Mouse (Mus musculus): ENCODE measurements around the gene Mllt3. TPM values are rescaled to one million over a fixed set of nuclear protein-coding genes. Genes with fewer than 3 reads are reported as not detected.
A peak's percentile ranks its signal among the peaks of the same experiment; 100 is the strongest.

Gene Mllt3
- polyA plus RNA-seq (2021): 37.9 TPM

- in situ Hi-C loops (cut with MboI; ENCODE audit: low pct_unique_long_range_greater_than_20kb): no loop called here
- CTCF ChIA-PET: no interaction called here
- no peak for TF ChIP-seq CTCF (IDR thresholded peaks at IDR 0.05)
- H3K27me3 ChIP-seq: no peaks in the 10 kb centered on the region
- peak; percentile 93 for ATAC-seq
- peak; percentile 65 for DNase-seq (ENCODE audit: low read depth, low spot score)
- POLR2A ChIA-PET: interaction anchor here (0.5 to 1.4 kb wide), 3 partner anchors 13 to 245 kb away, joined by 3 to 6 read pairs (median 3); no protein-coding TSS in a partner anchor
These were observed at the start of gene Mllt3 for GRCm38 (mm10) chr4:88033216-88033653. TSS of gene Mllt3 (minus strand) at chr4:88033364.

- ATAC-seq (no peak), DNase-seq (ENCODE audit: low read depth, low spot score) (no peak)
- no peaks in the 10 kb centered on the region for H3K27me3 ChIP-seq
- ChIA-PET CTCF (interaction anchor here (1.7 kb wide), 1 partner anchor 12 kb away, joined by 4 read pairs; the partner anchor contains the start of gene Focad), POLR2A (interaction anchor here (0.7 kb wide), 1 partner anchor 221 kb away, joined by 3 read pairs; no protein-coding TSS in a partner anchor)
- no peak for TF ChIP-seq CTCF (IDR thresholded peaks at IDR 0.05)
- in situ Hi-C loops (cut with MboI; ENCODE audit: low pct_unique_long_range_greater_than_20kb): no loop called here
These were observed 49.2 kb upstream of the Mllt3 start for GRCm38 (mm10) chr4:88082381-88082780.

GRCm38 (mm10) chr4:88081885-88082284 is 48.7 kb upstream of the Mllt3 start:
- TF ChIP-seq CTCF (IDR thresholded peaks at IDR 0.05): no peak
- H3K27me3 ChIP-seq: no peaks in the 10 kb centered on the region
- no peak for DNase-seq (ENCODE audit: low read depth, low spot score)
- POLR2A ChIA-PET: no interaction called here
- in situ Hi-C loops (cut with MboI; ENCODE audit: low pct_unique_long_range_greater_than_20kb): no loop called here
- CTCF ChIA-PET: no interaction called here
- ATAC-seq: no peak

GRCm38 (mm10) chr4:88081417-88081816 is 48.3 kb upstream of the Mllt3 start:
- ATAC-seq: no peak
- CTCF ChIA-PET: no interaction called here
- in situ Hi-C loops (cut with MboI; ENCODE audit: low pct_unique_long_range_greater_than_20kb): no loop called here
- DNase-seq (ENCODE audit: low read depth, low spot score): no peak
- H3K27me3 ChIP-seq: no peaks in the 10 kb centered on the region
- TF ChIP-seq CTCF (IDR thresholded peaks at IDR 0.05): no peak
- POLR2A ChIA-PET: no interaction called here

GRCm38 (mm10) chr4:88078983-88079382 is 45.8 kb upstream of the Mllt3 start:
- in situ Hi-C loops (cut with MboI; ENCODE audit: low pct_unique_long_range_greater_than_20kb): no loop called here
- no peak for DNase-seq (ENCODE audit: low read depth, low spot score)
- H3K27me3 ChIP-seq: no peaks in the 10 kb centered on the region
- POLR2A ChIA-PET: no interaction called here
- CTCF ChIA-PET: interaction anchor here (0.8 kb wide), 1 partner anchor 10 kb away, joined by 3 read pairs; no protein-coding TSS in a partner anchor
- no peak for TF ChIP-seq CTCF (IDR thresholded peaks at IDR 0.05)
- no peak for ATAC-seq

- in situ Hi-C loops (cut with MboI; ENCODE audit: low pct_unique_long_range_greater_than_20kb): no loop called here
- no peak for DNase-seq (ENCODE audit: low read depth, low spot score)
- ATAC-seq: no peak
- H3K27me3 ChIP-seq: no peaks in the 10 kb centered on the region
- ChIA-PET CTCF (no interaction called here), POLR2A (no interaction called here)
- TF ChIP-seq CTCF (IDR thresholded peaks at IDR 0.05): no peak
These were observed 42.2 kb upstream of the Mllt3 start for GRCm38 (mm10) chr4:88075388-88075787.

- ATAC-seq (no peak), DNase-seq (ENCODE audit: low read depth, low spot score) (no peak)
- POLR2A ChIA-PET: no interaction called here
- in situ Hi-C loops (cut with MboI; ENCODE audit: low pct_unique_long_range_greater_than_20kb): loop anchor here (10.0 kb wide), 1 partner anchor 499 kb away; no protein-coding TSS in a partner anchor
- CTCF ChIA-PET: no interaction called here
- H3K27me3 ChIP-seq: no peaks in the 10 kb centered on the region
- no peak for TF ChIP-seq CTCF (IDR thresholded peaks at IDR 0.05)
These were observed 13.1 kb upstream of the Mllt3 start for GRCm38 (mm10) chr4:88046280-88046679.

- DNase-seq (ENCODE audit: low read depth, low spot score) (no peak), ATAC-seq (no peak)
- in situ Hi-C loops (cut with MboI; ENCODE audit: low pct_unique_long_range_greater_than_20kb): loop anchor here (10.0 kb wide), 1 partner anchor 500 kb away; no protein-coding TSS in a partner anchor
- no peaks in the 10 kb centered on the region for H3K27me3 ChIP-seq
- TF ChIP-seq CTCF (IDR thresholded peaks at IDR 0.05): no peak
- POLR2A ChIA-PET: interaction anchor here (1.0 kb wide), 1 partner anchor 25 kb away, joined by 3 read pairs; no protein-coding TSS in a partner anchor
- CTCF ChIA-PET: no interaction called here
These were observed 12.0 kb upstream of the Mllt3 start for GRCm38 (mm10) chr4:88045151-88045550.

GRCm38 (mm10) chr4:88035361-88035760 is 2.2 kb upstream of the Mllt3 start:
- ATAC-seq: no peak
- no peaks in the 10 kb centered on the region for H3K27me3 ChIP-seq
- DNase-seq (ENCODE audit: low read depth, low spot score): no peak
- CTCF ChIA-PET: interaction anchor here (0.8 to 1.6 kb wide), 5 partner anchors 150 to 312 kb away, joined by 3 to 4 read pairs (median 3); no protein-coding TSS in a partner anchor
- POLR2A ChIA-PET: no interaction called here
- peak; percentile 79 for TF ChIP-seq CTCF (IDR thresholded peaks at IDR 0.05)
- in situ Hi-C loops (cut with MboI; ENCODE audit: low pct_unique_long_range_greater_than_20kb): loop anchor here (5.0 kb wide), 1 partner anchor 317 kb away; no protein-coding TSS in a partner anchor

GRCm38 (mm10) chr4:88034387-88035157 is 1.4 kb upstream of the Mllt3 start:
- no peaks in the 10 kb centered on the region for H3K27me3 ChIP-seq
- ATAC-seq (no peak), DNase-seq (ENCODE audit: low read depth, low spot score) (no peak)
- no peak for TF ChIP-seq CTCF (IDR thresholded peaks at IDR 0.05)
- ChIA-PET POLR2A (interaction anchor here (0.7 kb wide), 1 partner anchor 258 kb away, joined by 4 read pairs; no protein-coding TSS in a partner anchor), CTCF (no interaction called here)
- in situ Hi-C loops (cut with MboI; ENCODE audit: low pct_unique_long_range_greater_than_20kb): loop anchor here (5.0 kb wide), 1 partner anchor 318 kb away; no protein-coding TSS in a partner anchor
